Mouse (Mus musculus) ES-Bruce4 (cell line): Measurements from ENCODE around the gene Hormad2.

ENCODE experiments used
- CTCF ChIP-seq: IDR thresholded peaks from one replicate; pipeline ENCODE4 v1.8.1; 2011; ENCODE audit warnings: low read depth, low read length
- POLR2A ChIP-seq: IDR thresholded peaks from one replicate; pipeline ENCODE4 v1.8.1; 2011; ENCODE audit warnings: low read length; ENCODE audit not compliant: insufficient read depth

DNA sequence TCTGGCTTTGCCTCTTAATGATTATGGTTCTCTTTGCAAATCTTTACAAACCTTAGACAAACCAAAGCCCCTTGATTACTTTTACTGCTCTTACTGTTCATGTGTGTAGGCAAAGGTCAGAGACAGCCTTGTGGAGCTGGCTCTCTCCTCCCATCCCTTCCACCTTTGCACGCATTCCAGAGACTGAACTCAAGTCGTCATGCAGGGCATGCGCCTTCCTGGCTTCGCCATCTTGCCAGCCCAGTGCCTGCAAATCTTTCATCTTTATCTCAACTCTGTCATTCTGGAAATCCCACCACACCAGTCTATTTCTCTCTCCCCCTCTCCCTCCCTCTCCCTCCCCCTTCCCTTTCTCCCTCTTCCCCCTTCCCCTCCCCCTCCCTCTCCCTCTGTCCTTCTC, 120.0 kb downstream of the Hormad2 start:
- TF ChIP-seq CTCF (no peak), POLR2A (no peak)
